Comparison of ENCODE assay signal across 8 mouse cellular contexts in the genomic region with DNA sequence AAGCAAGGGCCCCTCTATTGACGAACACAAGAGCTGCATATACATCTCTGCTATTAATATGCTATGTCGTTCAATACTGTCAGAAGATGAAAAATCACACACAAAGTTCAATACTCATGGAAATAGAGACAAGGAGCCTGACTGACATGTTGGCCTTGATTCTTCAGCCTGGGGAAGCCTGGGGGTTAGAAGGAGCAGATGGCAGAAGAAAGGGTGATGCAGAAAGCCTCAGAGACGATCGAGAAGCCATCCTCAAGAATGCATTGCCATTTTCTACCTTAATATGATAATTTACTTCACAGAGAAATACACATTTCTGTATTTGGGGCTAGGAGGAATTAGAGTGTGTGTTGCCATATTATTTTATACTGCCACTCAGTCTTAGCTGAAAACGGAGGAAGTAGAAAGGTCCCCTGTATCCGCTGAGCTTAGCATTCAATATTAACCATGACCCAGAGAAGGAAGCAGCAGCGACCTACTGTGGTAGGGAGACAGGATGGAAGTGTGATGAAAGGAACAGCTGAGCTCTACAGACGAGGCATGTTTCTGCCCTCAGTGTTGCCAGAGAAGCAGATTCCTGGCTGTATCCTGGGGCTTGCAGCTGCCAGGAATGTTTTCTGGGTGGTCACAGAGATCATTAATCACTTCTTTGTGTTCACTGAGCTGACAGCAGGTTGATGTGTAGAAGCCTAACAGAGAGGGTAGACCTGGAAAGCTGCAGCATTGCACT.
DNase-seq lines count a peak whose midpoint lies in the region; ATAC-seq lines count a peak whose summit lies in the region.

No protein-coding gene starts in this region.

- 54% methylated on average over 8 of the region's 8 CpGs for WGBS in forebrain, embryonic 13.5 days
- WGBS in limb, embryonic 12.5 days = 52% methylated on average over 8 of the region's 8 CpGs
- WGBS in heart, embryonic 12.5 days = 58% methylated on average over 8 of the region's 8 CpGs

- peak; percentile 72 for DNase-seq in left cerebral cortex, postnatal 4 days
- no peak for DNase-seq in left cerebral cortex, adult 18-20 months (ENCODE audit: low spot score in 2 of 2)
- DNase-seq in retina, postnatal 1 day = peak; percentile 72
- DNase-seq in urinary bladder, adult 18-20 months (ENCODE audit: low spot score in 2 of 2) = no peak
- no peak for DNase-seq in gastrocnemius, adult 8-10 months (ENCODE audit: low spot score in 2 of 2)

- no peak overlapping the region for H3K4me3 ChIP-seq in forebrain, embryonic 13.5 days
- no peak overlapping the region for H3K4me3 ChIP-seq in limb, embryonic 12.5 days (replicated peaks)
- H3K4me3 ChIP-seq in heart, embryonic 12.5 days = no peak overlapping the region

- intact Hi-C loops in left cerebral cortex, postnatal 4 days (cut with DNase I) = no loop called here

- H3K9me3 ChIP-seq in forebrain, embryonic 13.5 days (replicated peaks) = no peaks in the 10 kb centered on the region
- 0 out of 2 replicates have a peak, but pooled peaks cover 2% of the 10 kb centered on the region for H3K9me3 ChIP-seq in limb, embryonic 12.5 days
- 0 out of 2 replicates have a peak, but pooled peaks cover 3% of the 10 kb centered on the region for H3K9me3 ChIP-seq in heart, embryonic 12.5 days (replicated peaks)

- no peaks in the 10 kb centered on the region for H3K27me3 ChIP-seq in forebrain, embryonic 13.5 days
- no peaks in the 10 kb centered on the region for H3K27me3 ChIP-seq in limb, embryonic 12.5 days
- H3K27me3 ChIP-seq in heart, embryonic 12.5 days (replicated peaks) = no peaks in the 10 kb centered on the region

- no peak overlapping the region for H3K9ac ChIP-seq in forebrain, embryonic 13.5 days
- H3K9ac ChIP-seq in limb, embryonic 12.5 days (replicated peaks) = no peak overlapping the region
- H3K9ac ChIP-seq in heart, embryonic 12.5 days = no peak overlapping the region

- H3K4me2 ChIP-seq in forebrain, embryonic 13.5 days = no peak overlapping the region
- no peak overlapping the region for H3K4me2 ChIP-seq in limb, embryonic 12.5 days
- H3K4me2 ChIP-seq in heart, embryonic 12.5 days = no peak overlapping the region

- ATAC-seq in forebrain, embryonic 13.5 days = peak; percentile 79; the same call in 1 of the 2 replicates
- peak; percentile 87; the same call in 1 of the 2 replicates for ATAC-seq in limb, embryonic 12.5 days (ENCODE audit: insufficient number of reproducible peaks, insufficient read depth, low FRiP score, low TSS enrichment, low read depth)
- no peak for ATAC-seq in heart, embryonic 12.5 days (ENCODE audit: insufficient number of reproducible peaks, low FRiP score)

- H3K36me3 ChIP-seq in forebrain, embryonic 13.5 days (ENCODE audit: poor library complexity, severe bottlenecking) = no peaks in the 10 kb centered on the region
- no peaks in the 10 kb centered on the region for H3K36me3 ChIP-seq in limb, embryonic 12.5 days
- no peaks in the 10 kb centered on the region for H3K36me3 ChIP-seq in heart, embryonic 12.5 days

- peak overlapping the region; percentile 16 for H3K27ac ChIP-seq in forebrain, embryonic 13.5 days
- 0 out of 2 replicates have a peak overlapping the region, but pooled peaks have one; percentile 35 for H3K27ac ChIP-seq in limb, embryonic 12.5 days
- no peak overlapping the region for H3K27ac ChIP-seq in heart, embryonic 12.5 days (ENCODE audit: poor library complexity, severe bottlenecking)

- peaks cover 9% of the 10 kb centered on the region for H3K4me1 ChIP-seq in forebrain, embryonic 13.5 days
- H3K4me1 ChIP-seq in limb, embryonic 12.5 days (replicated peaks) = peaks cover 16% of the 10 kb centered on the region
- no peaks in the 10 kb centered on the region for H3K4me1 ChIP-seq in heart, embryonic 12.5 days (replicated peaks)

Comparison
In these comparisons a context has a peak if more than half of its experiments do, and no peak if none do; other contexts are left out.
1. DNase-seq: peak in left cerebral cortex, postnatal 4 days (single experiment) and retina, postnatal 1 day (single experiment); none in left cerebral cortex, adult 18-20 months (0 of 2), urinary bladder, adult 18-20 months (0 of 2) and gastrocnemius, adult 8-10 months (0 of 2).